Mouse (Mus musculus) embryonic facial prominence, embryonic 14.5 days (tissue): ENCODE results near the gene Nedd4. TPM values are rescaled to one million over a fixed set of nuclear protein-coding genes. Genes with fewer than 3 reads are reported as not detected.

ENCODE experiments used
- ATAC-seq: fragments of 200-750 bp; cut with Nextera tagmentation; 2 replicates; pipeline ENCODE4 v1.8.0; 2017; ENCODE audit warnings: low read depth, moderate number of reproducible peaks, moderate TSS enrichment
- DNase-seq: peaks from one replicate; pipeline ENCODE4 v3.0.0-alpha.2; 2015; ENCODE audit warnings: low spot score
- H3K27ac ChIP-seq: fragments of 300-500 bp; sonication (generic); replicated peaks from 2 replicates; pipeline ENCODE4 v1.5.1; 2014; ENCODE audit warnings: low read depth, mild to moderate bottlenecking, low read length, moderate library complexity
- H3K27me3 ChIP-seq: fragments of 300-500 bp; sonication (generic); replicated peaks from 2 replicates; pipeline ENCODE4 v1.6.1; 2014; ENCODE audit warnings: low read length; ENCODE audit not compliant: control insufficient read depth, insufficient read depth
- H3K36me3 ChIP-seq: fragments of 300-500 bp; sonication (generic); 2 replicates; pipeline ENCODE4 v1.6.1; 2014; ENCODE audit warnings: low read length, mixed read lengths; ENCODE audit not compliant: control insufficient read depth, insufficient read depth
- H3K4me1 ChIP-seq: fragments of 300-500 bp; sonication (generic); 2 replicates; pipeline ENCODE4 v1.6.1; 2014; ENCODE audit warnings: antibody characterized with exemption, low read length; ENCODE audit not compliant: control insufficient read depth, insufficient read depth
- H3K4me2 ChIP-seq: fragments of 300-500 bp; sonication (generic); 2 replicates; pipeline ENCODE4 v1.6.1; 2014; ENCODE audit warnings: low read depth, mild to moderate bottlenecking, low read length, moderate library complexity, mixed read lengths
- H3K4me3 ChIP-seq: fragments of 300-500 bp; sonication (generic); 2 replicates; pipeline ENCODE4 v1.5.1; 2014; ENCODE audit warnings: low read depth, mild to moderate bottlenecking, low read length
- H3K9ac ChIP-seq: fragments of 300-500 bp; sonication (generic); 2 replicates; pipeline ENCODE4 v1.6.1; 2014; ENCODE audit warnings: low read depth, mild to moderate bottlenecking, low read length, moderate library complexity, mixed read lengths
- H3K9me3 ChIP-seq: fragments of 300-500 bp; sonication (generic); 2 replicates; pipeline ENCODE4 v1.6.1; 2016; ENCODE audit warnings: low read length; ENCODE audit not compliant: control insufficient read depth
- WGBS: fragments of 180-500 bp; shearing (Covaris S2); extraction: QIAGEN DNeasy Blood & Tissue Kit; methylation state at CpG from one replicate; pipeline ENCODE4 v1.1.7; 2014; 5-methylcytosine and 5-hydroxymethylcytosine counted together
- polyA plus RNA-seq: library from polyadenylated mRNA; unstranded; fragments of >200 nt; fragmentation: Nextera tagmentation; extraction: Ambion mirVana; gene quantifications from 2 replicates; pipeline ENCODE4 v1.2.1, GENCODE M21; 2014

Gene Nedd4
- polyA plus RNA-seq, 1 experiment from 2014 or later, result 649 TPM

GRCm38 (mm10) chr9:72763050-72763718 is 101.0 kb downstream of the Nedd4 start:
- 21% methylated on average over 3 of the region's 3 CpGs for WGBS
- ATAC-seq, result peak; percentile 75
- H3K27me3 ChIP-seq, result no peaks in the 10 kb centered on the region
- H3K9ac ChIP-seq, result no peak overlapping the region
- H3K36me3 ChIP-seq, result no peaks in the 10 kb centered on the region
- H3K4me2 ChIP-seq, result no peak overlapping the region
- H3K4me1 ChIP-seq, result peaks cover 13% of the 10 kb centered on the region; the same call in 1 of the 2 replicates
- no peaks in the 10 kb centered on the region for H3K9me3 ChIP-seq
- H3K27ac ChIP-seq, result peak overlapping the region; percentile 22; the same call in 1 of the 2 replicates
- peak; percentile 84 for DNase-seq
- no peak overlapping the region for H3K4me3 ChIP-seq

GRCm38 (mm10) chr9:72766789-72767349 is 104.7 kb downstream of the Nedd4 start:
- Histone ChIP-seq H3K27me3 (no peaks in the 10 kb centered on the region), H3K4me2 (peak overlapping the region; percentile 68), H3K36me3 (no peaks in the 10 kb centered on the region), H3K27ac (0 out of 2 replicates have a peak overlapping the region, but pooled peaks have one; percentile 22), H3K4me1 (0 out of 2 replicates have a peak, but pooled peaks cover 7% of the 10 kb centered on the region), H3K9me3 (no peaks in the 10 kb centered on the region), H3K4me3 (peak overlapping the region; percentile 38), H3K9ac (peak overlapping the region; percentile 51)
- DNase-seq, result peak; percentile 93
- ATAC-seq, result peak; percentile 77
- WGBS, result 2% methylated on average over 17 of the region's 17 CpGs

DNA sequence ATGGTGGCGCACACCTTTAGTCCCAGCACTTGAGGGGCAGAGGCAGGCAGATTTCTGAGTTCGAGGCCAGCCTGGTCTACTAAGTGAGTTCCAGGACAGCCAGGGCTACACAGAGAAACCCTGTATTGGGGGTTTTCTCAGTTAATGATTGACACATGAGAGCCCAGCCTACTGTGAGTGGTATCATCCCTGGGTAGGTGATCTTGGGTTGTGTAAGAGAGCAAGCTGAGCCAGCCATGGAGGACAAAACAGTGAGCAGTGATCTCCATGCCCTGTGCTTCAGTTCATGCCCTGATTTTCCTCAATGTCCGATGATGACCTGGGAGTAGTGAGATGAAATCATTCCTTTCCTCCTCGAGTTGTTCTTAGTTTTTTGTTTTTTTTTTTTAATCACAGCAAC is 112.9 kb downstream of the Nedd4 start:
- Histone ChIP-seq H3K4me3 (no peak overlapping the region), H3K27ac (no peak overlapping the region), H3K4me2 (no peak overlapping the region), H3K9me3 (no peaks in the 10 kb centered on the region), H3K36me3 (no peaks in the 10 kb centered on the region), H3K4me1 (no peaks in the 10 kb centered on the region), H3K27me3 (no peaks in the 10 kb centered on the region), H3K9ac (no peak overlapping the region)
- DNase-seq, result no peak
- no peak for ATAC-seq
- 88% methylated on average over 4 of the region's 4 CpGs for WGBS

DNA sequence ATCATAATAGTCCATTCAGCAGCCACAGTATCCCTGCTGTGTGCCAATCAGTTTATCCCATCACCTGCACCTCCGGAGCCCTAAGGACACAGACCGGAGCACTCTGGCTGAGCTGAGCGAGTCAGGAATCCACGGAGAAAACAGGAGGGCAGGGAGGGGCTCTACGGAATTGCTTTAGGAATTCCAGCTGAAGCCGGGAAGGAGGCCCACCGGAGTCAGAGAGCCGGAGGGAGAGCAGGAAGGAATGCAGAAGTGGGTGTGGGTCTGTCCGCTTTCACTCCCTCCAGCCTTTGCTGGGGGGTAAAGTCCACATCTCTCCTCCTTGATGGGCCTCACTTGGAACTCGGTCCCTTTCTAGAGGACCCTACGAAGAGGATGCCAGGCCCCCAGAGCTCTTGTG is 116.9 kb downstream of the Nedd4 start:
- ATAC-seq (0 out of 2 replicates have a peak, but pooled peaks have one; percentile 26), DNase-seq (no peak)
- no peaks in the 10 kb centered on the region for H3K36me3 ChIP-seq
- WGBS, result 36% methylated on average over 11 of the region's 11 CpGs
- no peaks in the 10 kb centered on the region for H3K9me3 ChIP-seq
- no peak overlapping the region; the same call in 1 of the 2 replicates for H3K27ac ChIP-seq
- H3K27me3 ChIP-seq, result no peaks in the 10 kb centered on the region
- no peak overlapping the region for H3K4me3 ChIP-seq
- no peak overlapping the region for H3K4me2 ChIP-seq
- H3K4me1 ChIP-seq, result peaks cover 13% of the 10 kb centered on the region
- H3K9ac ChIP-seq, result no peak overlapping the region

DNA sequence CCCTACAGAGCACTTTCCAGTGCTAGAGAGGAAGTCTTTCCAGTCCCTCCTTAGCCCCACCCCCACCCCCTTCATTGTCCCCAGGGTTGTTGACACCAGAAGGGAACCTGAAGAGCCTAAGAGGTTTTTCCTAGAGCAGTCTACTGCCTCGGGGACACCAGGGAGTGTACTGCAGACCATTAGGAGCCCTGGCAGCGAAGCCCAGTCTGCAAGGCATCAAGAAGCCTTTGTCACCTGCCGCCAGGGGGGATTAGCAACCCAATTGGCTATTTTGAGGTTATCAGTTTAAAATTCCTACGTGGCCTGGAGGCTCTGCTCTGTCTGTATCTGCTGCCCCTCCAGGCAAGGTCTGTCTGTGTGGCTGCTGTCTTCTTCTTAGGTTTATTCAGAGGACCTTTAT is 117.6 kb downstream of the Nedd4 start:
- H3K4me2 ChIP-seq, result no peak overlapping the region

DNA sequence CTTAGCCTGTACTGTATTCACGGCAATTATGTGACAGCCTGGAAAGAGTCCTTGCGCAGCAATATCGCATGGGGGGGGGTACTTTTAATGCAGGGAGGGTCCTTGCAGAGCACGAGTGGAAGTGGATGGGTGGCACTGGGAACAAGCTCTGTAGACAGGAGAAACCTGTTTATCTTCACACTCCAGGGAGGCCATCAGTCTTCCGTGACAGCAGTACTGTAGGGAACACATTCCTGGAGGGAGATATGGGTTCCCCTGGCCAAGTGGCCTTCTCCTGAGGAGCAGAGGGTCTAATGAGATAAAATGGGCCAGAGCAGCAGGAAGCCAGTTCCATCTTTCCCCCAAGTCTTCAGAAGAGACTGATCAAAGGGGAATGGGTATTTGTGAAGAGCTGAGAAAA is 118.5 kb downstream of the Nedd4 start:
- Histone ChIP-seq H3K36me3 (no peaks in the 10 kb centered on the region), H3K27me3 (no peaks in the 10 kb centered on the region), H3K4me1 (peaks cover 13% of the 10 kb centered on the region), H3K9me3 (no peaks in the 10 kb centered on the region), H3K27ac (no peak overlapping the region), H3K9ac (no peak overlapping the region), H3K4me2 (no peak overlapping the region), H3K4me3 (no peak overlapping the region)
- WGBS, result 48% methylated on average over 5 of the region's 5 CpGs
- ATAC-seq (no peak), DNase-seq (no peak)

More for the DNA sequence above, 117.6 kb downstream of the Nedd4 start:
- Histone ChIP-seq H3K27me3 (no peaks in the 10 kb centered on the region), H3K4me3 (no peak overlapping the region), H3K27ac (no peak overlapping the region), H3K9ac (no peak overlapping the region), H3K9me3 (no peaks in the 10 kb centered on the region), H3K36me3 (no peaks in the 10 kb centered on the region), H3K4me1 (peaks cover 13% of the 10 kb centered on the region)
- 16% methylated on average over 4 of the region's 4 CpGs for WGBS
- no peak; the same call in 1 of the 2 replicates for ATAC-seq
- DNase-seq, result no peak

GRCm38 (mm10) chr9:72781466-72781865 is 119.3 kb downstream of the Nedd4 start:
- Histone ChIP-seq H3K9me3 (no peaks in the 10 kb centered on the region), H3K4me1 (peaks cover 13% of the 10 kb centered on the region), H3K27me3 (no peaks in the 10 kb centered on the region), H3K36me3 (no peaks in the 10 kb centered on the region), H3K27ac (no peak overlapping the region; the same call in 1 of the 2 replicates), H3K4me2 (0 out of 2 replicates have a peak overlapping the region, but pooled peaks have one; percentile 12), H3K9ac (no peak overlapping the region), H3K4me3 (no peak overlapping the region)
- 37% methylated on average over 4 of the region's 4 CpGs for WGBS
- ATAC-seq (no peak), DNase-seq (no peak)

DNA sequence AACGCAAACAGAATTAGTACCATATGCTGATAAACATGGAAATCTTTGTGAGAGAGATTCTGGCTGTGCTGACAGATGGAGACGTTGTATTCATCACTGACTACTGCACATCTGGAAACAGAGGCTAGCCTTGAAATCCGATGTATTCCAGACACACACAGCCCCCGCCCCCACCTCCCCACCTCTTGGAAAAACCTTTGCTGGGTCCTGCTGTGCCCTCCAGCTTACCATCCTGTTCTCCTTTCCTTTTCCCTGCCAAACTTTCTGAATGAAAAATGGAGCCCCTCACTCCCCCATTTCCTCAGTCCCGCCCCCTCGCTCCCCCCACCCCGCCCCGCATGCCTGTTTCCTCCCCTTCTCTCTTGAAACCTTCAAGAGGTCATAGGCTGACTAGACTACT is 120.0 kb downstream of the Nedd4 start:
- Histone ChIP-seq H3K27me3 (no peaks in the 10 kb centered on the region), H3K4me2 (no peak overlapping the region), H3K9me3 (no peaks in the 10 kb centered on the region), H3K4me1 (peaks cover 13% of the 10 kb centered on the region), H3K27ac (no peak overlapping the region), H3K36me3 (no peaks in the 10 kb centered on the region), H3K9ac (no peak overlapping the region), H3K4me3 (no peak overlapping the region)
- DNase-seq (peak; percentile 43), ATAC-seq (no peak)
- 24% methylated on average over 8 of the region's 8 CpGs for WGBS
